Mouse (Mus musculus): ENCODE measurements around the gene Slc39a8. TPM values are rescaled to one million over a fixed set of nuclear protein-coding genes. Genes with fewer than 3 reads are reported as not detected.

Gene Slc39a8
- 12.5 and 16.3 TPM in 2 replicates for total RNA-seq (2014; rRNA removed)
- polyA plus RNA-seq (2015; fragmentation: Nextera tagmentation; extraction: Ambion mirVana), result 8.6 and 11.9 TPM in 2 replicates

- ATAC-seq, result peak; percentile 94
- H3K27me3 ChIP-seq (ENCODE audit: insufficient read depth, low read length), result no peaks in the 10 kb centered on the region; the same call in 1 of the 2 replicates
- DNase-seq, result peak; percentile 60
- WGBS, result 5% methylated on average over 22 of the region's 22 CpGs
- peaks cover 12% of the 10 kb centered on the region for H3K4me1 ChIP-seq (ENCODE audit: insufficient read depth)
- peak within 1 kb of the TSS; percentile 99 for H3K4me2 ChIP-seq (ENCODE audit: low read depth)
- TF ChIP-seq CTCF (IDR thresholded peaks at IDR 0.05; ENCODE audit: low read depth), result peak; percentile 30; the same call in 1 of the 2 replicates
- H3K36me3 ChIP-seq (ENCODE audit: insufficient read depth), result no peaks in the 10 kb centered on the region
- H3K27ac ChIP-seq (ENCODE audit: low read depth, low read length), result peak within 1 kb of the TSS; percentile 4; the same call in 1 of the 2 replicates
- peak within 1 kb of the TSS; percentile 51 for H3K4me3 ChIP-seq (ENCODE audit: low read depth, low read length)
- peak within 1 kb of the TSS; percentile 58 for H3K9ac ChIP-seq
- H3K9me3 ChIP-seq (ENCODE audit: low read length), result no peaks in the 10 kb centered on the region
These were observed at the start of gene Slc39a8 for GRCm38 (mm10) chr3:135825016-135825753. TSS of gene Slc39a8 (plus strand) at chr3:135825279.

- WGBS, result 95% methylated on average over 7 of the region's 7 CpGs
- no peak for TF ChIP-seq CTCF (IDR thresholded peaks at IDR 0.05; ENCODE audit: low read depth)
- Histone ChIP-seq H3K27me3 (ENCODE audit: insufficient read depth, low read length) (no peaks in the 10 kb centered on the region), H3K36me3 (ENCODE audit: insufficient read depth) (no peaks in the 10 kb centered on the region), H3K9ac (no peak overlapping the region), H3K4me3 (ENCODE audit: low read depth, low read length) (no peak overlapping the region), H3K4me2 (ENCODE audit: low read depth) (no peak overlapping the region), H3K4me1 (ENCODE audit: insufficient read depth) (no peaks in the 10 kb centered on the region), H3K27ac (ENCODE audit: low read depth, low read length) (no peak overlapping the region), H3K9me3 (ENCODE audit: low read length) (no peaks in the 10 kb centered on the region)
- DNase-seq (no peak), ATAC-seq (no peak)
These were observed 40.0 kb upstream of the Slc39a8 start for GRCm38 (mm10) chr3:135785065-135785464.

DNA sequence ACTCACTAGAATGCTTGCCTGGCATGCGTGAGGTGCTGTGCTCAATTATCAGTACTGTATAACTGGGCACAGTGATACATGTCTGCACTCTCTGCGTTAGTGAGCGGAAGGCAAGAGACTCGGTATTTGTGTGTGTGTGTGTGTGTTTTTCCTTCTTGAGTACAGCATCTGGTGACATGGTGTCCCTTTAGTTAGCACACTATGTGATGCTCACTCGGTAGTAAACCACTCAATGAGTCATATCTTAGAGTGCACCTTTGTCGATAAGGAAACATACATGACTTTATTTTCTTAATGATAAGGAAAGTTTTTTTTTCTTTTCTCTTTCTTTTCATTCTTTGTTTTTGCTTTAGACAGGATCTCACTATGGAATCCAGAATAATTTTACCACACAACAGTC is 29.0 kb upstream of the Slc39a8 start:
- no peaks in the 10 kb centered on the region for H3K4me1 ChIP-seq (ENCODE audit: insufficient read depth)
- DNase-seq (no peak), ATAC-seq (no peak)
- no peaks in the 10 kb centered on the region for H3K9me3 ChIP-seq (ENCODE audit: low read length)
- no peak overlapping the region for H3K27ac ChIP-seq (ENCODE audit: low read depth, low read length)
- no peak overlapping the region for H3K9ac ChIP-seq
- H3K36me3 ChIP-seq (ENCODE audit: insufficient read depth), result no peaks in the 10 kb centered on the region
- 82% methylated on average over 6 of the region's 6 CpGs for WGBS
- H3K27me3 ChIP-seq (ENCODE audit: insufficient read depth, low read length), result no peaks in the 10 kb centered on the region
- no peak overlapping the region for H3K4me2 ChIP-seq (ENCODE audit: low read depth)
- H3K4me3 ChIP-seq (ENCODE audit: low read depth, low read length), result no peak overlapping the region
- TF ChIP-seq CTCF (IDR thresholded peaks at IDR 0.05; ENCODE audit: low read depth), result no peak

GRCm38 (mm10) chr3:135798241-135798640 is 26.8 kb upstream of the Slc39a8 start:
- Histone ChIP-seq H3K27ac (ENCODE audit: low read depth, low read length) (no peak overlapping the region), H3K9ac (no peak overlapping the region), H3K4me3 (ENCODE audit: low read depth, low read length) (no peak overlapping the region), H3K4me2 (ENCODE audit: low read depth) (no peak overlapping the region), H3K4me1 (ENCODE audit: insufficient read depth) (no peaks in the 10 kb centered on the region), H3K9me3 (ENCODE audit: low read length) (no peaks in the 10 kb centered on the region), H3K36me3 (ENCODE audit: insufficient read depth) (no peaks in the 10 kb centered on the region), H3K27me3 (ENCODE audit: insufficient read depth, low read length) (no peaks in the 10 kb centered on the region)
- DNase-seq, result no peak
- 39% methylated on average over 3 of the region's 3 CpGs for WGBS
- ATAC-seq, result no peak
- no peak for TF ChIP-seq CTCF (IDR thresholded peaks at IDR 0.05; ENCODE audit: low read depth)

GRCm38 (mm10) chr3:135798665-135799064 is 26.4 kb upstream of the Slc39a8 start:
- no peak for DNase-seq
- H3K4me1 ChIP-seq (ENCODE audit: insufficient read depth), result no peaks in the 10 kb centered on the region
- no peak overlapping the region for H3K4me2 ChIP-seq (ENCODE audit: low read depth)
- H3K4me3 ChIP-seq (ENCODE audit: low read depth, low read length), result no peak overlapping the region
- no peak for ATAC-seq
- H3K27me3 ChIP-seq (ENCODE audit: insufficient read depth, low read length), result no peaks in the 10 kb centered on the region
- H3K27ac ChIP-seq (ENCODE audit: low read depth, low read length), result no peak overlapping the region
- WGBS, result 76% methylated on average over 1 of the region's 1 CpGs
- no peak overlapping the region for H3K9ac ChIP-seq
- no peaks in the 10 kb centered on the region for H3K36me3 ChIP-seq (ENCODE audit: insufficient read depth)
- no peaks in the 10 kb centered on the region for H3K9me3 ChIP-seq (ENCODE audit: low read length)
- no peak for TF ChIP-seq CTCF (IDR thresholded peaks at IDR 0.05; ENCODE audit: low read depth)

DNA sequence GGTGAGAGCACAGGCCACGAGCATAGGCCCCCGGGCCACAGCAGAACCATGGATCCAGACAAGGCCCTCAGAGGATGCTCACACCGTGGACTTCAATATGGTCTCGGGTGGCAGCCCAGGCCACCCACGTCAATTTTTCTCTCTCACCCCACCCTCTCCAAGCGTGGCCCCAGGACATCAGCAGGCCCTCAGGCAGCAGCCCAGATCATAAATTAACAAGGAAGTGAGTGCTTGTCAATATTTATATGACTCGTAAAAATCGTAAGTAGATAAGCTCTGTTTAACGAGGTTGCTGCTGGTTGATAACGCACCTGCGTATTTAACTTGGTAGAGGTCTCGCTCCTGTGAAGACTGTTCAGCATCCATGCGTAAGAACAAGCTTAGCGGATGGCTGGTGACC is 10.4 kb upstream of the Slc39a8 start:
- Histone ChIP-seq H3K36me3 (ENCODE audit: insufficient read depth) (no peaks in the 10 kb centered on the region), H3K9me3 (ENCODE audit: low read length) (no peaks in the 10 kb centered on the region), H3K4me2 (ENCODE audit: low read depth) (no peak overlapping the region), H3K27ac (ENCODE audit: low read depth, low read length) (no peak overlapping the region), H3K4me1 (ENCODE audit: insufficient read depth) (no peaks in the 10 kb centered on the region), H3K4me3 (ENCODE audit: low read depth, low read length) (no peak overlapping the region), H3K9ac (no peak overlapping the region), H3K27me3 (ENCODE audit: insufficient read depth, low read length) (no peaks in the 10 kb centered on the region)
- DNase-seq, result no peak
- no peak for ATAC-seq
- TF ChIP-seq CTCF (IDR thresholded peaks at IDR 0.05; ENCODE audit: low read depth), result no peak
- WGBS, result 81% methylated on average over 14 of the region's 14 CpGs

DNA sequence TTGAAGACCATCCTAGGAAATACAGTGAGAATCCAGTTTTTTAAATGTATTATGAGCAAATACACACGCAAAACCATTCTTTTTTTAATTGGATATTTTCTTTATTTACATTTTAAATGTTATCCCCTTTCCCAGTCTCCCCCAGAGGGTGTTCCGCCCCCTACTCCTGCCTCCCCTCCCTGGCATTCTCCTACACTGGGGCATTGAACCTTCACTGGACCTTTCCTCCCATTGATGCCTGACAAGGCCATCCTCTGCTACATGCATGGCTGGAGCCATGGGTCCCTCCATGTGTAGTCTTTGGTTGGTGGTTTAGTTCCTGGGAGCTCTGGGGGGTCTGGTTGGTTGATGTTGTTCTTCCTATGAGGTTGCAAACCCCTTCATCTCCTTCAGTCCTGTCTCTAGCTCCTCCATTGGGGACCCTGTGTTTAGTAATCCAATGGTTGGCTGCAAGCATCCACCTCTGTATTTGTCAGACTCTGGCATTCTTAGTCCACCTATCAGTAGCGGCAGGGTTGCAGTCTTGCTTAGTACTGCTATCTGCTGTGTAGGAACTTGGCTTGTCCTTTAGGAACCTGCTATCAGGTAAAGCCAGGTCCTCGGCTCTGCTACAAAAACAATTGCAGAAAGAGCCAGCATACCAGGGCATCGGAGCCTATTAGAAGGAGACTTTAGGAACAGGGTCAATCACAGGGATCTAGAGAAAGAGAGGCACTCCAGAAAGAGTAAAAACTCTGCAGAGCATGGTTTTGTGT is 8.9 kb upstream of the Slc39a8 start:
- Histone ChIP-seq H3K4me2 (ENCODE audit: low read depth) (no peak overlapping the region), H3K4me1 (ENCODE audit: insufficient read depth) (no peaks in the 10 kb centered on the region), H3K9me3 (ENCODE audit: low read length) (no peaks in the 10 kb centered on the region), H3K36me3 (ENCODE audit: insufficient read depth) (no peaks in the 10 kb centered on the region), H3K9ac (no peak overlapping the region), H3K4me3 (ENCODE audit: low read depth, low read length) (no peak overlapping the region), H3K27me3 (ENCODE audit: insufficient read depth, low read length) (no peaks in the 10 kb centered on the region), H3K27ac (ENCODE audit: low read depth, low read length) (no peak overlapping the region)
- ATAC-seq, result no peak
- WGBS, result 81% methylated on average over 5 of the region's 5 CpGs
- TF ChIP-seq CTCF (IDR thresholded peaks at IDR 0.05; ENCODE audit: low read depth), result no peak
- DNase-seq, result no peak
